Mouse (Mus musculus): Measurements from ENCODE around the gene Cbr4. TPM values are rescaled to one million over a fixed set of nuclear protein-coding genes. Genes with fewer than 3 reads are reported as not detected.

The Cbr4 gene
- polyA plus RNA-seq, 1 experiment, result 5.6 TPM

GRCm38 (mm10) chr8:61464393-61464792, 23.1 kb upstream of the Cbr4 start:
- no peaks in the 10 kb centered on the region; the same call in 1 of the 2 replicates for H3K4me1 ChIP-seq (ENCODE audit: control insufficient read depth, insufficient read depth, low read length)
- 74% methylated on average over 2 of the region's 2 CpGs for WGBS
- TF ChIP-seq CTCF (IDR thresholded peaks at IDR 0.05; ENCODE audit: insufficient read depth, low read length), result no peak
- no peak for TF ChIP-seq POLR2A (IDR thresholded peaks at IDR 0.05; ENCODE audit: borderline replicate concordance, extremely low read depth, low read depth, low read length)
- H3K4me3 ChIP-seq (replicated peaks; ENCODE audit: extremely low read depth, low read depth, low read length), result no peak overlapping the region
- DNase-seq, result no peak

DNA sequence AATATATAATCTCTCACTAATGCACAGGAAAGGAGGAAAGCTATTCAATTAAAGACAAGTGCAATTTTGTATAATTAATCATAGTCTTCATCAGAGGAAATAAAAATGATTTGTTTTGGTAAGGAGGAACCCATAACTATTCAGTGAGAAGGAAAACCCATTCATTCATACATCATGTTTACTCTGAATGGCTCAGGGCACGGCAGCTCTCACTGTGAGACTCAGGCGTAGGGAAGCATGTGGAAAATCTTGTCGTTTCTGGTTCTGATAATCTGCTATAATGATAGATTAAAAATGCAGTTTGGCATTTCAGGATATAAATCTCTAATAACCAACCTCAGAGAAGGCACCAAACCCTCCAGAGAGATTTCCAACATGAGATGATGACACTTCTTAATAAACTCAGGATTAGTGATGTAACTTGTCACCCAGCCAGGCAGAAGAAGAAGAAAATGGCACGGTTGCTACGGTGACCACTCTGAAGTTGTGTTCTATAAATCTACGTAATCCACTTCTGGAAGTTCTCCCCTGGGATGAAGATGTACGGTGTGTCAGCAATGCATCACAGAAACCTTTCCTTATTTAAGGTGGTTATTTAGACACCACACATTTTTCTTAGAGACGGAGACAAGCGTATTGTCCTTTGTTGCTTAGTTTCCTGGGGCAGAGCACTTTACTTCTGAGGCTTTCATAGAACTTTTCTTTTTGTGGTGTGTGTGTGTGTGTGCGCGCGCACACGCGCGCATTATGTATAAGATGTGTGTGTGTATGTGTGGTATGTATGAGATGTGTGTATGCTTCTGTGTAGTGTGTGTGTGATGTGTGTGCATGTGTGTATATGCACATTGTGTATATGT, 20.6 kb upstream of the Cbr4 start:
- Histone ChIP-seq H3K4me1 (ENCODE audit: control insufficient read depth, insufficient read depth, low read length) (no peaks in the 10 kb centered on the region; the same call in 1 of the 2 replicates), H3K4me3 (replicated peaks; ENCODE audit: extremely low read depth, low read depth, low read length) (no peak overlapping the region)
- no peak for TF ChIP-seq POLR2A (IDR thresholded peaks at IDR 0.05; ENCODE audit: borderline replicate concordance, extremely low read depth, low read depth, low read length)
- TF ChIP-seq CTCF (IDR thresholded peaks at IDR 0.05; ENCODE audit: insufficient read depth, low read length), result no peak
- 85% methylated on average over 15 of the region's 15 CpGs for WGBS
- DNase-seq, result no peak

DNA sequence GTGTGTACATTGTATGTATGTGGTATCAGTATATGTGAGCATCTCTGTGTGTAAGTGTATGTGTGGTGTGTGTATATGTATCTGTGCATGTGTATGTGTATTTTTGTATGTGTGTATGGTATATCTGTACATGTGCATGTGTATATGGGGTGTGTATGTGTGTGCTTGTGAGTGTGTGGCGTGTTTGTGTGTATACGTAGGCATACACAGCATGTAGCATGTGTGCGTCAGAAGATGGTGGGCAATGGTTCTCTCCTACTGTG, 20.1 kb upstream of the Cbr4 start:
- 92% methylated on average over 3 of the region's 3 CpGs for WGBS
- no peak overlapping the region for H3K4me3 ChIP-seq (replicated peaks; ENCODE audit: extremely low read depth, low read depth, low read length)
- no peak for TF ChIP-seq CTCF (IDR thresholded peaks at IDR 0.05; ENCODE audit: insufficient read depth, low read length)
- no peak for TF ChIP-seq POLR2A (IDR thresholded peaks at IDR 0.05; ENCODE audit: borderline replicate concordance, extremely low read depth, low read depth, low read length)
- no peaks in the 10 kb centered on the region; the same call in 1 of the 2 replicates for H3K4me1 ChIP-seq (ENCODE audit: control insufficient read depth, insufficient read depth, low read length)
- DNase-seq, result no peak

DNA sequence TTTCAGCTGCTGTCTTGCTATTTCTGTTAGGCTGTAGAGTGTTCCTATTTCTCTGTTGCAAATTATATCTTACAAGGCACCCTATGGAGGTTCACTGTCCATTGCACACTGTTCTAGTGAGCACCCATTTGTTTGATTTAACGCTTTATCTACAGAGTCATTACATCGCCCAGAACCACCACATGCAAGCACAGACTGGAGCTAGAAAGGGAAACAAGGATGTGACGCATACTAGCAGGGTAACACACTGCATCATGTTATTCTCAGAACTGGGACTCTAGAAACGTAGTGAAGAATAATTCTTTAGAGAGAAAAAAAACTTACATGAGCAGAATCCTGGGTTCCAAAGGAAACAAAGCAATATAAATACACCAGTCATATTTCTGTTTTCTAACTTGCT, 17.3 kb upstream of the Cbr4 start:
- TF ChIP-seq POLR2A (IDR thresholded peaks at IDR 0.05; ENCODE audit: borderline replicate concordance, extremely low read depth, low read depth, low read length), result no peak
- no peak overlapping the region for H3K4me3 ChIP-seq (replicated peaks; ENCODE audit: extremely low read depth, low read depth, low read length)
- 80% methylated on average over 4 of the region's 4 CpGs for WGBS
- H3K4me1 ChIP-seq (ENCODE audit: control insufficient read depth, insufficient read depth, low read length), result no peaks in the 10 kb centered on the region; the same call in 1 of the 2 replicates
- no peak for DNase-seq

DNA sequence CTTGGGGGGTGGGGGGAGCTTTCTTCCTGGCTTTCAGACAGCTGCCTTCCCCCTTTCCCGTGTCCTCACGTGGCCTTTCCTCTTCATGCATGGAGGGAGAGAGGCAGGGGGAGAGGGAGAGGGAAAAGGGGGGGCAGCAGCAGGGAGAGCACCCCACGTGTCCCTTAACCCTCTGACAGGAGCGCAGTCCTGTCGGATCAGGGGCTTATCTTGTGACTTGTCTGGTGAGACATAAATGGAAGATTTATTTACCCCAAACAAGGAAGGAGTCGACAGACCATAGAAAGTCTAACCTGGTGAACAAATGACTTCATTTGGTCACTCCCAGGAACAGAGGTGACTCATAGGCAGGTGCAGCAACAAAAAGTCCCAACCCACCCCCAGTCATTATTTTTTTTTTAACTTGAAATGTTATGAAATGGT, 12.3 kb upstream of the Cbr4 start:
- H3K4me3 ChIP-seq (replicated peaks; ENCODE audit: extremely low read depth, low read depth, low read length), result no peak overlapping the region
- no peak for DNase-seq
- TF ChIP-seq CTCF (IDR thresholded peaks at IDR 0.05; ENCODE audit: insufficient read depth, low read length) (no peak), POLR2A (IDR thresholded peaks at IDR 0.05; ENCODE audit: borderline replicate concordance, extremely low read depth, low read depth, low read length) (no peak)
- no peaks in the 10 kb centered on the region for H3K4me1 ChIP-seq (ENCODE audit: control insufficient read depth, insufficient read depth, low read length)
- 51% methylated on average over 6 of the region's 6 CpGs for WGBS

GRCm38 (mm10) chr8:61476160-61476559, 11.4 kb upstream of the Cbr4 start:
- Histone ChIP-seq H3K4me1 (ENCODE audit: control insufficient read depth, insufficient read depth, low read length) (no peaks in the 10 kb centered on the region), H3K4me3 (replicated peaks; ENCODE audit: extremely low read depth, low read depth, low read length) (no peak overlapping the region)
- 72% methylated on average over 9 of the region's 9 CpGs for WGBS
- no peak for DNase-seq
- TF ChIP-seq POLR2A (IDR thresholded peaks at IDR 0.05; ENCODE audit: borderline replicate concordance, extremely low read depth, low read depth, low read length) (no peak), CTCF (IDR thresholded peaks at IDR 0.05; ENCODE audit: insufficient read depth, low read length) (no peak)

DNA sequence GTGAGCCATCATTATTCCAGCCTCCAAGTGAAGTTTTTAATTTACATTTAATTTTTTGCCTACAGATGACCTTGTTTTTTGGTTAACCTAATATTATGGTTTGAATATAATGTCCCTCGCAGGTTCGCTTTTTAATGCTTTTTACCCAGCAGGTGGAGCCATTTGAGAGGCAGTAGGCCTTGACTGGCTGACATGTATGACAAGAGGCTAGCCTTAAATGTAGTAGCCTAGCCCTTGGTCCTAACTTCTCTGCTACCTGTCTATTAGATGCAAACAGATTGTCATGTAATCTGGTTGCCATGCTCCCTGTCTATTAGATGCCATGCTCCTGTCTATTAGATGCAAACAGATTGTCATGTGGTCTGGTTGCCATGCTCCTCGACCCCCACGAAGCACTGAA, 9.4 kb upstream of the Cbr4 start:
- 77% methylated on average over 4 of the region's 4 CpGs for WGBS
- DNase-seq, result no peak
- H3K4me1 ChIP-seq (ENCODE audit: control insufficient read depth, insufficient read depth, low read length), result no peaks in the 10 kb centered on the region
- TF ChIP-seq POLR2A (IDR thresholded peaks at IDR 0.05; ENCODE audit: borderline replicate concordance, extremely low read depth, low read depth, low read length) (no peak), CTCF (IDR thresholded peaks at IDR 0.05; ENCODE audit: insufficient read depth, low read length) (no peak)
- no peak overlapping the region for H3K4me3 ChIP-seq (replicated peaks; ENCODE audit: extremely low read depth, low read depth, low read length)

DNA sequence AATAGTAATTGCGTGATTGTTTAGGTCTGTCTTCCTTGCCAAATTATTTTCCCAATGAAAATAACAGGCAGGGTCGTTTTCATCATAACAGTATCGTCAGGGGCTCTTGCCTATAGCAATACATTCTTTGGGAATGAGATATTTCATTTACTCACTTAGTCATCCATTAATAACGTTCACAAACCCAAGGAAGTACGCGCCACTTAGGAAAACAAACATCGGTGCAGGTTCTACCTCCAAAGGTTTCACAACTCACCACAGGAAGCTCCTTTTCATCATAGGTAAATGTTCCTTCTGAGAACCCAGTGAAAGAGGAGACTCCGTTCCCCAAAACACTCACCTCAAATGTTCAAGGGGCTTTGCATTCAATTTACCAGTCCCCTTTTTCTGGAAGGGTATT, 8.7 kb upstream of the Cbr4 start:
- no peak for DNase-seq
- H3K4me1 ChIP-seq (ENCODE audit: control insufficient read depth, insufficient read depth, low read length), result no peaks in the 10 kb centered on the region
- TF ChIP-seq CTCF (IDR thresholded peaks at IDR 0.05; ENCODE audit: insufficient read depth, low read length) (no peak), POLR2A (IDR thresholded peaks at IDR 0.05; ENCODE audit: borderline replicate concordance, extremely low read depth, low read depth, low read length) (no peak)
- 45% methylated on average over 8 of the region's 8 CpGs for WGBS
- no peak overlapping the region for H3K4me3 ChIP-seq (replicated peaks; ENCODE audit: extremely low read depth, low read depth, low read length)

GRCm38 (mm10) chr8:61479506-61480214, 7.9 kb upstream of the Cbr4 start:
- DNase-seq, result peak; percentile 46
- H3K4me1 ChIP-seq (ENCODE audit: control insufficient read depth, insufficient read depth, low read length), result no peaks in the 10 kb centered on the region
- H3K4me3 ChIP-seq (replicated peaks; ENCODE audit: extremely low read depth, low read depth, low read length), result no peak overlapping the region
- 37% methylated on average over 11 of the region's 11 CpGs for WGBS
- TF ChIP-seq CTCF (IDR thresholded peaks at IDR 0.05; ENCODE audit: insufficient read depth, low read length) (peak; percentile 69), POLR2A (IDR thresholded peaks at IDR 0.05; ENCODE audit: borderline replicate concordance, extremely low read depth, low read depth, low read length) (no peak)
